Mouse (Mus musculus) embryonic facial prominence, embryonic 11.5 days (tissue): ENCODE results near the gene Ptpn14. TPM values are rescaled to one million over a fixed set of nuclear protein-coding genes. Genes with fewer than 3 reads are reported as not detected.

Source experiments
- ATAC-seq: fragments of 200-750 bp; cut with Nextera tagmentation; replicated peaks from 2 replicates; pipeline ENCODE4 v1.8.0; 2017; ENCODE audit warnings: low read depth; ENCODE audit not compliant: insufficient number of reproducible peaks, low FRiP score, low TSS enrichment
- DNase-seq: peaks from one replicate; pipeline ENCODE4 v3.0.0-alpha.2; 2015; ENCODE audit warnings: low spot score
- H3K27ac ChIP-seq: fragments of 300-500 bp; sonication (generic); replicated peaks from 2 replicates; pipeline ENCODE4 v1.5.1; 2014; ENCODE audit warnings: mild to moderate bottlenecking, low read depth, low read length, control low read depth
- H3K27me3 ChIP-seq: fragments of 300-500 bp; sonication (generic); 2 replicates; pipeline ENCODE4 v1.6.1; 2014; ENCODE audit warnings: mild to moderate bottlenecking, low read length, moderate library complexity, mixed read lengths; ENCODE audit not compliant: control insufficient read depth, insufficient read depth
- H3K36me3 ChIP-seq: fragments of 300-500 bp; sonication (generic); replicated peaks from 2 replicates; pipeline ENCODE4 v1.6.1; 2014; ENCODE audit warnings: low read depth, mild to moderate bottlenecking, low read length, moderate library complexity, mixed read lengths; ENCODE audit not compliant: control insufficient read depth, insufficient read depth
- H3K4me1 ChIP-seq: fragments of 300-500 bp; sonication (generic); 2 replicates; pipeline ENCODE4 v1.6.1; 2014; ENCODE audit warnings: low read length, mixed read lengths; ENCODE audit not compliant: control insufficient read depth, insufficient read depth
- H3K4me2 ChIP-seq: fragments of 300-500 bp; sonication (generic); 2 replicates; pipeline ENCODE4 v1.6.1; 2014; ENCODE audit warnings: low read depth, mild to moderate bottlenecking, control low read depth, low read length, moderate library complexity
- H3K4me3 ChIP-seq: fragments of 300-500 bp; sonication (generic); 2 replicates; pipeline ENCODE4 v1.5.1; 2014; ENCODE audit warnings: low read depth, low read length, control low read depth
- H3K9ac ChIP-seq: fragments of 300-500 bp; sonication (generic); replicated peaks from 2 replicates; pipeline ENCODE4 v1.6.1; 2014; ENCODE audit warnings: mild to moderate bottlenecking, control low read depth, low read length
- H3K9me3 ChIP-seq: fragments of 300-500 bp; sonication (generic); replicated peaks from 2 replicates; pipeline ENCODE4 v1.6.1; 2016; ENCODE audit warnings: mild to moderate bottlenecking, low read length, inconsistent platforms, mixed read lengths; ENCODE audit not compliant: control insufficient read depth
- WGBS: fragments of 180-500 bp; shearing (Covaris S2); extraction: QIAGEN DNeasy Blood & Tissue Kit; methylation state at CpG from one replicate; pipeline ENCODE4 v1.1.7; 2014; 5-methylcytosine and 5-hydroxymethylcytosine counted together
- polyA plus RNA-seq: library from polyadenylated mRNA; unstranded; fragments of >200 nt; fragmentation: Nextera tagmentation; extraction: Ambion mirVana; gene quantifications from 2 replicates; pipeline ENCODE4 v1.2.1, GENCODE M21; 2014

Gene Ptpn14
- polyA plus RNA-seq, 1 experiment from 2014 or later = 8.0 TPM

DNA sequence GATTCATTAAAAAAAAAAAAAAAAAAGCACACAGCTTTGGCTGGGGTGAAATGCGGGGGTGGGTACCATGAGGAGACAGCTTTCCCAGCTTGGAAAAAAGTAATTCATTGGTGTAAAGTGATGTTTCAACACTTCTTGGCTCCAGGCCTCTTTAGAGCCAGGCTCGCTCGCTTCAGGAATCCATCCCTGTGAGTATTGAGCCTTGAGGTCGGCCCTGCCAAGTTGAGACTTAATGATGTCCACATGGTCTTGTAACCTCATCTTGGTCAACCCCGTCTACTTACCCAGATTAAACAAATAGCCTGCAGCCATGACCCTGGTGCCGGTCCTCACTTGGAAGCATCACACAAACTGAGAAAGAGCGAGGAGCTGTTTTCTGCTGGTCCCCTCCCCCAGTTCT lies 124.4 kb downstream of the Ptpn14 start:
- H3K4me1 ChIP-seq = no peaks in the 10 kb centered on the region
- no peak overlapping the region for H3K9ac ChIP-seq
- peaks cover 6% of the 10 kb centered on the region; the same call in 1 of the 2 replicates for H3K36me3 ChIP-seq
- DNase-seq (peak; percentile 42), ATAC-seq (0 out of 2 replicates have a peak, but pooled peaks have one; percentile 12)
- H3K9me3 ChIP-seq = no peaks in the 10 kb centered on the region
- H3K4me2 ChIP-seq = no peak overlapping the region
- no peak overlapping the region for H3K27ac ChIP-seq
- H3K4me3 ChIP-seq = no peak overlapping the region
- WGBS = 39% methylated on average over 7 of the region's 7 CpGs
- no peaks in the 10 kb centered on the region for H3K27me3 ChIP-seq

DNA sequence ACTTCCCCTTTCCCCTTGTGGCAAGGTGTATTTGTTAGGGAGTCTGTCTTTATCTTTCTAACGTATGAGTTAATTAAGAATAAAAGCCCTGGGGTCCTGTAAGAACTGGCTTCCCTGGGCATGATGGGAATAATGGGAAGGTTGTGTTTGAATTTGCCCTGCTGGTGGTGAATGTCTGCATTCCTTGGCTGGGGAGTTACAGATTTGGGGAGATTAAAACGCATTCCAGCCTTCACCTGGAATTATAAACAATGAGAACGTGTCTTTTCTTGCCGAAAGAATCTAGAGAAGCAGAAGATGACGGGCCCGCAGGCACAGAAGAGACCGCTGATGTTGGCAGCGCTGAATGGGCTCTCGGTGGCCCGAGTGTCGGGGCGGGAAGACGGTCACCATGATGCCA lies 126.6 kb downstream of the Ptpn14 start:
- Histone ChIP-seq H3K9ac (no peak overlapping the region), H3K4me1 (no peaks in the 10 kb centered on the region), H3K9me3 (no peaks in the 10 kb centered on the region), H3K4me2 (no peak overlapping the region), H3K27ac (no peak overlapping the region), H3K27me3 (no peaks in the 10 kb centered on the region), H3K4me3 (no peak overlapping the region), H3K36me3 (peaks cover 6% of the 10 kb centered on the region; the same call in 1 of the 2 replicates)
- no peak for ATAC-seq
- 82% methylated on average over 13 of the region's 13 CpGs for whole genome bisulfite sequencing
- no peak for DNase-seq

DNA sequence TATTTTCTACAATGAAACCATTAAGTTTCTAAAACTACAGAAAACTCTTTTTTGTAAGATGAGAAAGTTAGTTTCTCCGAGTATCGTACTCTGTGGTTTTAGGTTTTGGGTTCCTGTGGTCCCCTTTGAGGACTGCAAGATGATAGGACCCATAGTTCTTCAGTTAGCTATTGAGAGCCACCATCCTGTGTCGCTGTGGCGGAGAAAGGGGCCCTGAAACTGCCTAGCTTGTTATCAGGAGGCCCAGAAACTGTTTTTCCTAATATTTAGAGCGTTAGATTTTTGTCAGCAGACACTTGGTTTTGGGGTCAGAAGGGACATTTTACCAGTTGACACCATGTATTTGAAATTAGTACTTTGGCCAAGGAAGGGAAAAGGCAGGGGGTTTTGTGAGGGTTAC lies 127.7 kb downstream of the Ptpn14 start:
- DNase-seq = no peak
- WGBS = 91% methylated on average over 5 of the region's 5 CpGs
- no peaks in the 10 kb centered on the region for H3K9me3 ChIP-seq
- H3K36me3 ChIP-seq = no peaks in the 10 kb centered on the region; the same call in 1 of the 2 replicates
- no peaks in the 10 kb centered on the region for H3K4me1 ChIP-seq
- H3K4me3 ChIP-seq = no peak overlapping the region
- H3K27ac ChIP-seq = no peak overlapping the region
- no peaks in the 10 kb centered on the region for H3K27me3 ChIP-seq
- ATAC-seq = no peak
- H3K4me2 ChIP-seq = no peak overlapping the region
- H3K9ac ChIP-seq = no peak overlapping the region

DNA sequence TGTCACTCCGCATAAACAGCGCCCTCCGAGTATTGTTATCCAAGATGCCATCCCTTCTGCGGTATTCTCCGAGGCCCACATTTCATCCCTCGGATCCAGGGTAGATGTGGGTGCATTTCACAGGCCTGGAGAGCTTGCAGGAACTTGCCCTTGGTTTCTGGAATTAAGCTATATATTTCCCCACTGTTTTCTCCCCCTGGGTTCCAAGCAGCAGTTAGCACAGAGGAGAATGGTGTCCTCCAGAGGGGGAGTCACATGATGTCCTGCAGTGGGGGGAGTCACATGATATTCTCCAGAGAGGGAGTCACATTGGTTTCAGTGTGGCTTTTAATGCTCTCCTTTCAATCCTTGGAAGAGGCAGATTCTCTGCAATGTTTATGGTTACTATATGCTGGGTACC lies 130.3 kb downstream of the Ptpn14 start:
- 93% methylated on average over 6 of the region's 6 CpGs for WGBS
- Histone ChIP-seq H3K4me1 (no peaks in the 10 kb centered on the region), H3K4me2 (no peak overlapping the region), H3K27me3 (no peaks in the 10 kb centered on the region), H3K36me3 (no peaks in the 10 kb centered on the region), H3K9me3 (no peaks in the 10 kb centered on the region), H3K9ac (no peak overlapping the region), H3K27ac (no peak overlapping the region), H3K4me3 (no peak overlapping the region)
- DNase-seq = no peak
- no peak for ATAC-seq

- Histone ChIP-seq H3K27ac (no peak overlapping the region), H3K4me2 (no peak overlapping the region), H3K4me3 (no peak overlapping the region), H3K36me3 (no peaks in the 10 kb centered on the region), H3K27me3 (no peaks in the 10 kb centered on the region), H3K4me1 (no peaks in the 10 kb centered on the region), H3K9me3 (no peaks in the 10 kb centered on the region), H3K9ac (no peak overlapping the region)
- ATAC-seq = no peak
- 89% methylated on average over 17 of the region's 17 CpGs for WGBS
- DNase-seq = no peak
Measured at GRCm38 (mm10) chr1:189860112-189860941, 132.3 kb downstream of the Ptpn14 start.

DNA sequence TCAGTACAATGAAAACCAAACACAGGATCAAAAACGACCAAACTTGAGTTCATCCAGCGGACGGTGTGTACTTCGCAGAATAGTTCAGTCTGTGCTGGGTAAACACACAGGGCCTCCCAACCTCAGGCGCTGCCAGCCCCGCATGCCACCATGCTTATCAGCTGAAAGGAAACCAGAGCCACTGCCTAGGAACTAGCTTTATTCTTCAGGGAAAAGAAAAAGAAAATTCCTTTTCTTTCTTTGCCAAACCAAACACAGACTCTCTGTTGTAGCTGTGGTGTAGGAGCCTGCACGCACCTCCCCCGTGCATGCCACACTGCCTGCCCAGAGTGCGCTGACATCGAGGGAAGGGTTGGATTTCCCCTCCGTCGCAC lies 132.9 kb downstream of the Ptpn14 start:
- Histone ChIP-seq H3K4me2 (no peak overlapping the region), H3K9ac (no peak overlapping the region), H3K27me3 (no peaks in the 10 kb centered on the region), H3K27ac (0 out of 2 replicates have a peak overlapping the region, but pooled peaks have one; percentile 35), H3K9me3 (no peaks in the 10 kb centered on the region), H3K4me1 (no peaks in the 10 kb centered on the region), H3K4me3 (no peak overlapping the region), H3K36me3 (no peaks in the 10 kb centered on the region)
- ATAC-seq (no peak), DNase-seq (no peak)
- WGBS = 57% methylated on average over 12 of the region's 12 CpGs

DNA sequence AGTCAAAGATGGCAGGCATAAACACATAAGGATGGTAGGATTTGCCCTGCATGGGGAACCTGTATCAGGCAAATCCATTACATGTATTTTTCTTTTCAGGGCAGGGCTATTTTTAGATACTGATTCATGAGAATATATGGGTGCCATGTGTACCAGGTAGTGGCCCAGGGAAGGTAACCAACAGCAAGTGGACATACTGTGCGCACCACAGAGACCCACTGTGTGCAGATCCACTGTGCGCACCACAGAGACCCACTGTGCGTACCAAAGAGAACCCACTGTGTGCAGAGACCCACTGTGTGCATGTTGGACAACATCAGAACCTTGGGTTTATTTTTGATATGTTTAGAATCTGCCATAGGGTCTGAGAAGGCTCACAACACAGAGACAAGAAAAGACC lies 135.7 kb downstream of the Ptpn14 start:
- WGBS = 91% methylated on average over 3 of the region's 3 CpGs

DNA sequence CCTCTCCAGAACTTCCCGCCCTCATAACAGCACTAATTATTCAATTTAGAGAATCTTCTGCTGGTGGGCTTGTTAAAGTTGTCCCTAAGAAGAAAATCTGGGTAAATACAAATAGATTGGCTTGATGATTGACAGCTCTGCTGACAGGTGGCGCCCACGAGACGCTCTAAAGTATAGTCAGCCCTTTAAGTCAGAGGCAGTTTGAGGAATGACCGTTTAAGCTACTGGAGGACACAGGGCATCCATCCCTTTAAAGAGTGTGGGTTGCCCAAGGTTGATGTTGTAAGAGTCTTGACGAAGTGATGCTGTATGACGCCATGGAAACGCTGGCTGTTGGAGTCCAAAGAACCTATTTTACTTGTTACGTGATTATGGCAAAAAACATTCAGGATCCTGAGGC lies 136.2 kb downstream of the Ptpn14 start:
- 75% methylated on average over 9 of the region's 9 CpGs for WGBS
- H3K27ac ChIP-seq = no peak overlapping the region
- no peak for DNase-seq

More for the DNA sequence above, 135.7 kb downstream of the Ptpn14 start:
- DNase-seq (no peak), ATAC-seq (no peak)
- Histone ChIP-seq H3K9me3 (no peaks in the 10 kb centered on the region), H3K4me1 (no peaks in the 10 kb centered on the region), H3K27ac (no peak overlapping the region), H3K36me3 (no peaks in the 10 kb centered on the region), H3K4me3 (no peak overlapping the region), H3K9ac (no peak overlapping the region), H3K4me2 (no peak overlapping the region), H3K27me3 (no peaks in the 10 kb centered on the region)

More for the DNA sequence above, 136.2 kb downstream of the Ptpn14 start:
- Histone ChIP-seq H3K4me2 (no peak overlapping the region), H3K4me3 (no peak overlapping the region), H3K27me3 (no peaks in the 10 kb centered on the region), H3K9ac (no peak overlapping the region), H3K36me3 (no peaks in the 10 kb centered on the region), H3K4me1 (no peaks in the 10 kb centered on the region), H3K9me3 (no peaks in the 10 kb centered on the region)
- no peak for ATAC-seq
